Mouse (Mus musculus): ENCODE data around the gene Bglap2. TPM values are rescaled to one million over a fixed set of nuclear protein-coding genes. Genes with fewer than 3 reads are reported as not detected.
A peak's percentile ranks its signal among the peaks of the same experiment; 100 is the strongest.
"Not testable (repeated sequence)": the region's sequence is repeated elsewhere in the genome, so short reads cannot be mapped to it uniquely, and the experiment has no call there.

The Bglap2 gene
- total and polyA plus RNA-seq, 3 experiments, result not detected

GRCm38 (mm10) chr3:88375750-88376626, 2.5 kb downstream of the Bglap2 start:
- in situ Hi-C loops (cut with MboI; ENCODE audit: low pct_ligation_motif_present, low pct_unique_long_range_greater_than_20kb, low sequenced_read_pairs); H3K4me1 ChIP-seq (ENCODE audit: control insufficient read depth in 1 of 2, insufficient read depth in 2 of 2); dilution Hi-C loops (cut with MboI; ENCODE audit: extremely low pct_ligation_motif_present, extremely low pct_unique_long_range_greater_than_20kb, low sequenced_read_pairs); H3K27me3 ChIP-seq (replicated peaks); H3K4me3 ChIP-seq (replicated peaks in 1 of 3; ENCODE audit: low read depth in 2 of 3, low read length in 2 of 3, poor library complexity in 1 of 3); H3K4me2 ChIP-seq (ENCODE audit: insufficient read depth, low read depth, poor library complexity, severe bottlenecking); H3K36me3 ChIP-seq (replicated peaks in 1 of 2; ENCODE audit: control insufficient read depth in 1 of 2, insufficient read depth in 1 of 2, low read length in 1 of 2); H3K9me3 ChIP-seq (replicated peaks; ENCODE audit: low read length); H3K27ac ChIP-seq (ENCODE audit: insufficient read depth, low read depth); H3K79me2 ChIP-seq (replicated peaks; ENCODE audit: control insufficient read depth, extremely low read depth, insufficient read depth, poor library complexity, severe bottlenecking); H3K9ac ChIP-seq (ENCODE audit: insufficient read depth, low read depth): not testable (repeated sequence)
- TF ChIP-seq ZMIZ1 (IDR thresholded peaks at IDR 0.05; ENCODE audit: low read depth, low read length) (peak; percentile 25; the same call in 1 of the 2 replicates), POLR2A (IDR thresholded peaks at IDR 0.05; ENCODE audit: low read depth, low read length) (peak; percentile 42)
- DNase-seq (ENCODE audit: extremely low read depth), result peak; percentile 33

GRCm38 (mm10) chr3:88372643-88373042, 5.9 kb downstream of the Bglap2 start, which contains the start of gene Bglap3:
Gene Bglap3, minus strand, starts transcription at chr3:88372743.
- H3K79me2 ChIP-seq (replicated peaks; ENCODE audit: control insufficient read depth, extremely low read depth, insufficient read depth, poor library complexity, severe bottlenecking); H3K9me3 ChIP-seq (replicated peaks; ENCODE audit: low read length); H3K4me1 ChIP-seq (ENCODE audit: control insufficient read depth in 1 of 2, insufficient read depth in 2 of 2); dilution Hi-C loops (cut with MboI; ENCODE audit: extremely low pct_ligation_motif_present, extremely low pct_unique_long_range_greater_than_20kb, low sequenced_read_pairs); in situ Hi-C loops (cut with MboI; ENCODE audit: low pct_ligation_motif_present, low pct_unique_long_range_greater_than_20kb, low sequenced_read_pairs); H3K27me3 ChIP-seq (replicated peaks); H3K4me3 ChIP-seq (replicated peaks in 1 of 3; ENCODE audit: low read depth in 2 of 3, low read length in 2 of 3, poor library complexity in 1 of 3); H3K27ac ChIP-seq (ENCODE audit: insufficient read depth, low read depth); H3K4me2 ChIP-seq (ENCODE audit: insufficient read depth, low read depth, poor library complexity, severe bottlenecking); H3K36me3 ChIP-seq (replicated peaks in 1 of 2; ENCODE audit: control insufficient read depth in 1 of 2, insufficient read depth in 1 of 2, low read length in 1 of 2); DNase-seq (ENCODE audit: extremely low read depth); H3K9ac ChIP-seq (ENCODE audit: insufficient read depth, low read depth): not testable (repeated sequence)

GRCm38 (mm10) chr3:88368511-88368910, 10.0 kb downstream of the Bglap2 start:
- dilution Hi-C loops (cut with MboI; ENCODE audit: extremely low pct_ligation_motif_present, extremely low pct_unique_long_range_greater_than_20kb, low sequenced_read_pairs); H3K9ac ChIP-seq (ENCODE audit: insufficient read depth, low read depth); H3K4me1 ChIP-seq (ENCODE audit: control insufficient read depth in 1 of 2, insufficient read depth in 2 of 2); in situ Hi-C loops (cut with MboI; ENCODE audit: low pct_ligation_motif_present, low pct_unique_long_range_greater_than_20kb, low sequenced_read_pairs); H3K4me3 ChIP-seq (replicated peaks in 1 of 3; ENCODE audit: low read depth in 2 of 3, low read length in 2 of 3, poor library complexity in 1 of 3); H3K27ac ChIP-seq (ENCODE audit: insufficient read depth, low read depth); H3K9me3 ChIP-seq (replicated peaks; ENCODE audit: low read length); H3K79me2 ChIP-seq (replicated peaks; ENCODE audit: control insufficient read depth, extremely low read depth, insufficient read depth, poor library complexity, severe bottlenecking); DNase-seq (ENCODE audit: extremely low read depth); H3K4me2 ChIP-seq (ENCODE audit: insufficient read depth, low read depth, poor library complexity, severe bottlenecking); H3K27me3 ChIP-seq (replicated peaks): not testable (repeated sequence)
- peaks cover 0 to 22% of the 10 kb centered on the region in 2 experiments for H3K36me3 ChIP-seq (replicated peaks in 1 of 2; ENCODE audit: control insufficient read depth in 1 of 2, insufficient read depth in 1 of 2, low read length in 1 of 2)

- H3K4me2 ChIP-seq (ENCODE audit: insufficient read depth, low read depth, poor library complexity, severe bottlenecking), result not testable (repeated sequence)
Measured at GRCm38 (mm10) chr3:88367517-88367916, 11.0 kb downstream of the Bglap2 start.

GRCm38 (mm10) chr3:88366830-88367428, 11.6 kb downstream of the Bglap2 start:
- DNase-seq (ENCODE audit: extremely low read depth); H3K9me3 ChIP-seq (replicated peaks; ENCODE audit: low read length); dilution Hi-C loops (cut with MboI; ENCODE audit: extremely low pct_ligation_motif_present, extremely low pct_unique_long_range_greater_than_20kb, low sequenced_read_pairs); H3K79me2 ChIP-seq (replicated peaks; ENCODE audit: control insufficient read depth, extremely low read depth, insufficient read depth, poor library complexity, severe bottlenecking); in situ Hi-C loops (cut with MboI; ENCODE audit: low pct_ligation_motif_present, low pct_unique_long_range_greater_than_20kb, low sequenced_read_pairs); H3K4me3 ChIP-seq (replicated peaks in 1 of 3; ENCODE audit: low read depth in 2 of 3, low read length in 2 of 3, poor library complexity in 1 of 3); H3K9ac ChIP-seq (ENCODE audit: insufficient read depth, low read depth); H3K27ac ChIP-seq (ENCODE audit: insufficient read depth, low read depth); H3K27me3 ChIP-seq (replicated peaks); H3K4me1 ChIP-seq (ENCODE audit: control insufficient read depth in 1 of 2, insufficient read depth in 2 of 2); H3K4me2 ChIP-seq (ENCODE audit: insufficient read depth, low read depth, poor library complexity, severe bottlenecking): not testable (repeated sequence)
- peaks cover 9 to 38% of the 10 kb centered on the region in 2 experiments for H3K36me3 ChIP-seq (replicated peaks in 1 of 2; ENCODE audit: control insufficient read depth in 1 of 2, insufficient read depth in 1 of 2, low read length in 1 of 2)

More at GRCm38 (mm10) chr3:88367517-88367916, 11.0 kb downstream of the Bglap2 start:
- in situ Hi-C loops (cut with MboI; ENCODE audit: low pct_ligation_motif_present, low pct_unique_long_range_greater_than_20kb, low sequenced_read_pairs); H3K4me1 ChIP-seq (ENCODE audit: control insufficient read depth in 1 of 2, insufficient read depth in 2 of 2); H3K27me3 ChIP-seq (replicated peaks); DNase-seq (ENCODE audit: extremely low read depth); H3K9me3 ChIP-seq (replicated peaks; ENCODE audit: low read length); dilution Hi-C loops (cut with MboI; ENCODE audit: extremely low pct_ligation_motif_present, extremely low pct_unique_long_range_greater_than_20kb, low sequenced_read_pairs); H3K9ac ChIP-seq (ENCODE audit: insufficient read depth, low read depth); H3K4me3 ChIP-seq (replicated peaks in 1 of 3; ENCODE audit: low read depth in 2 of 3, low read length in 2 of 3, poor library complexity in 1 of 3); H3K27ac ChIP-seq (ENCODE audit: insufficient read depth, low read depth); H3K79me2 ChIP-seq (replicated peaks; ENCODE audit: control insufficient read depth, extremely low read depth, insufficient read depth, poor library complexity, severe bottlenecking): not testable (repeated sequence)
- H3K36me3 ChIP-seq (replicated peaks in 1 of 2; ENCODE audit: control insufficient read depth in 1 of 2, insufficient read depth in 1 of 2, low read length in 1 of 2), result peaks cover 3 to 32% of the 10 kb centered on the region in 2 experiments
